Mouse (Mus musculus) CH12.LX (cell line): ENCODE measurements around the gene Gabrr1. TPM values are rescaled to one million over a fixed set of nuclear protein-coding genes. Genes with fewer than 3 reads are reported as not detected.

ENCODE experiments used
- DNase-seq: peaks from one replicate; pipeline ENCODE4 v3.0.0-alpha.2; 2013; ENCODE audit errors: extremely low read depth
- H3K27ac ChIP-seq: 2 replicates; pipeline ENCODE4 v1.5.1; 2012; ENCODE audit warnings: low read depth, mild to moderate bottlenecking, control low read depth, moderate library complexity; ENCODE audit not compliant: insufficient read depth
- H3K27me3 ChIP-seq: replicated peaks from 2 replicates; pipeline ENCODE3; 2012; ENCODE audit warnings: inconsistent platforms
- H3K36me3 ChIP-seq, 2 experiments: replicated peaks in 1 of 2; 2 replicates each; pipeline versions ENCODE3 to v1.6.1; 2012; ENCODE audit warnings: inconsistent platforms in 1 of 2, low read length in 1 of 2, mild to moderate bottlenecking in 1 of 2, mixed read lengths in 1 of 2, moderate library complexity in 1 of 2; ENCODE audit not compliant: control insufficient read depth in 1 of 2, insufficient read depth in 1 of 2
- H3K4me1 ChIP-seq, 2 experiments: 2 replicates each; pipeline ENCODE4 v1.6.1; 2012; ENCODE audit warnings: inconsistent platforms in 1 of 2, moderate library complexity in 1 of 2; ENCODE audit not compliant: insufficient read depth in 2 of 2, control insufficient read depth in 1 of 2
- H3K4me2 ChIP-seq: 2 replicates; pipeline ENCODE4 v1.6.1; 2012; ENCODE audit warnings: low read depth, mild to moderate bottlenecking, control low read depth; ENCODE audit not compliant: poor library complexity, insufficient read depth, severe bottlenecking
- H3K4me3 ChIP-seq, 3 experiments: fragments of 150-350 bp in 1 of 3; sonication (generic) in 1 of 3; replicated peaks in 1 of 3; 2 replicates each; pipeline versions ENCODE3 to v1.5.1; 2011 to 2012; ENCODE audit warnings: low read depth in 2 of 3, low read length in 2 of 3, mild to moderate bottlenecking in 2 of 3, moderate library complexity in 2 of 3, control low read depth in 1 of 3, improper control_type of control experiment in 1 of 3, inconsistent platforms in 1 of 3, mixed read lengths in 1 of 3; ENCODE audit not compliant: poor library complexity in 1 of 3
- H3K79me2 ChIP-seq: replicated peaks from 2 replicates; pipeline ENCODE4 v1.6.1; 2012; ENCODE audit warnings: mild to moderate bottlenecking, moderate library complexity; ENCODE audit not compliant: control insufficient read depth, poor library complexity, insufficient read depth, severe bottlenecking; ENCODE audit errors: extremely low read depth
- H3K9ac ChIP-seq: 2 replicates; pipeline ENCODE4 v1.6.1; 2012; ENCODE audit warnings: low read depth, mild to moderate bottlenecking, control low read depth, moderate library complexity; ENCODE audit not compliant: insufficient read depth
- H3K9me3 ChIP-seq: replicated peaks from 2 replicates; pipeline ENCODE3; 2012; ENCODE audit warnings: low read length, inconsistent platforms, mixed read lengths
- BHLHE40 ChIP-seq: IDR thresholded peaks from 2 replicates; pipeline ENCODE4 v1.6.1; 2011; ENCODE audit warnings: mild to moderate bottlenecking, low read depth, low read length, improper control_type of control experiment
- CHD1 ChIP-seq: IDR thresholded peaks from 2 replicates; pipeline ENCODE4 v1.6.1; 2012; ENCODE audit warnings: low read depth, low read length, improper control_type of control experiment, inconsistent platforms
- CHD2 ChIP-seq: IDR thresholded peaks from 2 replicates; pipeline ENCODE4 v1.6.1; 2011; ENCODE audit warnings: low read length, improper control_type of control experiment
- CTCF ChIP-seq, 2 experiments: IDR thresholded peaks in 1 of 2; conservative IDR thresholded peaks in 1 of 2; 2 replicates each; pipeline ENCODE4 v1.5.1; 2011 to 2012; ENCODE audit warnings: low read depth in 2 of 2, low read length in 2 of 2, improper control_type of control experiment in 1 of 2, inconsistent platforms in 1 of 2, mild to moderate bottlenecking in 1 of 2, moderate library complexity in 1 of 2
- E2F4 ChIP-seq: IDR thresholded peaks from 2 replicates; pipeline ENCODE4 v1.6.1; 2011; ENCODE audit warnings: low read depth, low read length, improper control_type of control experiment; ENCODE audit not compliant: insufficient replicate concordance
- ELF1 ChIP-seq: IDR thresholded peaks from 2 replicates; pipeline ENCODE4 v1.6.1; 2014; ENCODE audit warnings: low read depth, mild to moderate bottlenecking, inconsistent platforms, low read length, improper control_type of control experiment
- EP300 ChIP-seq: IDR thresholded peaks from 2 replicates; pipeline ENCODE4 v1.6.1; 2011; ENCODE audit warnings: low read length, improper control_type of control experiment
- JUN ChIP-seq: IDR thresholded peaks from 2 replicates; pipeline ENCODE4 v1.6.1; 2011; ENCODE audit warnings: low read depth, mild to moderate bottlenecking, low read length, improper control_type of control experiment, moderate library complexity; ENCODE audit not compliant: insufficient read depth
- JUND ChIP-seq: conservative IDR thresholded peaks from 2 replicates; pipeline ENCODE4 v1.6.1; 2011; ENCODE audit warnings: low read depth, low read length, improper control_type of control experiment
- MAFK ChIP-seq: IDR thresholded peaks from 2 replicates; pipeline ENCODE4 v1.6.1; 2011; ENCODE audit warnings: low read length, improper control_type of control experiment; ENCODE audit not compliant: insufficient replicate concordance
- MAX ChIP-seq: IDR thresholded peaks from 2 replicates; pipeline ENCODE4 v1.6.1; 2011; ENCODE audit warnings: low read length, improper control_type of control experiment
- MAZ ChIP-seq: IDR thresholded peaks from 2 replicates; pipeline ENCODE4 v1.6.1; 2012; ENCODE audit warnings: low read depth, mild to moderate bottlenecking, inconsistent platforms, low read length, improper control_type of control experiment, moderate library complexity
- MEF2A ChIP-seq: IDR thresholded peaks from 2 replicates; pipeline ENCODE4 v1.6.1; 2014; ENCODE audit warnings: low read depth, mild to moderate bottlenecking, inconsistent platforms, low read length, improper control_type of control experiment, borderline replicate concordance
- MXI1 ChIP-seq: IDR thresholded peaks from 2 replicates; pipeline ENCODE4 v1.6.1; 2011; ENCODE audit warnings: mild to moderate bottlenecking, low read depth, low read length, improper control_type of control experiment
- MYC ChIP-seq: IDR thresholded peaks from 2 replicates; pipeline ENCODE4 v1.6.1; 2011; ENCODE audit warnings: low read depth, mild to moderate bottlenecking, improper control_type of control experiment, low read length
- NELFE ChIP-seq: IDR thresholded peaks from 2 replicates; pipeline ENCODE4 v1.6.1; 2011; ENCODE audit warnings: low read depth, low read length, improper control_type of control experiment
- PAX5 ChIP-seq: IDR thresholded peaks from 2 replicates; pipeline ENCODE4 v1.6.1; 2012; ENCODE audit warnings: low read length, inconsistent platforms, mixed read lengths
- POLR2A ChIP-seq: IDR thresholded peaks from 2 replicates; pipeline ENCODE4 v1.6.1; 2011; ENCODE audit warnings: low read depth, mild to moderate bottlenecking, improper control_type of control experiment, low read length
- POLR2AphosphoS2 ChIP-seq: IDR thresholded peaks from 2 replicates; pipeline ENCODE4 v1.6.1; 2011; ENCODE audit warnings: low read depth, low read length, improper control_type of control experiment
- RAD21 ChIP-seq: IDR thresholded peaks from 2 replicates; pipeline ENCODE4 v1.6.1; 2011; ENCODE audit warnings: low read depth, mild to moderate bottlenecking, low read length, improper control_type of control experiment, moderate library complexity
- RCOR1 ChIP-seq: conservative IDR thresholded peaks from 2 replicates; pipeline ENCODE4 v1.6.1; 2012; ENCODE audit warnings: low read depth, mild to moderate bottlenecking, inconsistent platforms, low read length, improper control_type of control experiment
- SIN3A ChIP-seq: IDR thresholded peaks from 2 replicates; pipeline ENCODE4 v1.6.1; 2012; ENCODE audit warnings: low read length, improper control_type of control experiment, inconsistent platforms
- SMC3 ChIP-seq: IDR thresholded peaks from 2 replicates; pipeline ENCODE4 v1.6.1; 2011; ENCODE audit warnings: low read depth, low read length, improper control_type of control experiment
- TBP ChIP-seq: conservative IDR thresholded peaks from 2 replicates; pipeline ENCODE4 v1.6.1; 2011; ENCODE audit warnings: low read depth, low read length, improper control_type of control experiment
- USF1 ChIP-seq: IDR thresholded peaks from 2 replicates; pipeline ENCODE4 v1.6.1; 2014; ENCODE audit warnings: low read depth, mild to moderate bottlenecking, inconsistent platforms, low read length, improper control_type of control experiment
- ZC3H11A ChIP-seq: IDR thresholded peaks from 2 replicates; pipeline ENCODE4 v1.6.1; 2012; ENCODE audit warnings: low read depth, mild to moderate bottlenecking, inconsistent platforms, low read length, improper control_type of control experiment
- dilution Hi-C: fragments of 300-500 bp; cut with MboI; formaldehyde crosslinking; loops from 2 replicates; pipeline ENCODE4 v1.14.3; 2020; ENCODE audit warnings: low sequenced_read_pairs; ENCODE audit not compliant: extremely low pct_unique_long_range_greater_than_20kb, extremely low pct_ligation_motif_present
- in situ Hi-C: fragments of 300-500 bp; cut with MboI; formaldehyde crosslinking; loops from 3 replicates; pipeline ENCODE4 v1.14.3; 2019; ENCODE audit warnings: low sequenced_read_pairs, low pct_ligation_motif_present, low pct_unique_long_range_greater_than_20kb, mixed read lengths
- polyA plus RNA-seq: library from polyadenylated mRNA; unstranded; fragments of >175 nt; gene quantifications from 2 replicates; pipeline ENCODE4 v1.2.1, GENCODE M21; 2012; ENCODE audit warnings: low read depth; ENCODE audit not compliant: insufficient read length
- total RNA-seq, 2 experiments: library from RNA; depleted of rRNA; stranded (reverse); fragments of 300-350 nt in 1 of 2; fragments of >200 nt in 1 of 2; gene quantifications; 2 replicates each; pipeline ENCODE4 v1.2.3; 2012 to 2014

Gabrr1 gene
- total and polyA plus RNA-seq, 3 experiments = 43.3 to 114 (median 82.0) TPM

GRCm38 (mm10) chr4:33204682-33205081, 72.4 kb downstream of the Gabrr1 start:
- no peaks in the 10 kb centered on the region for H3K79me2 ChIP-seq
- dilution Hi-C loops (no loop called here), in situ Hi-C loops (loop anchor here (5.0 kb wide), 1 partner anchor 77 kb away; no protein-coding TSS in a partner anchor)
- peak; percentile 71 for DNase-seq
- H3K4me1 ChIP-seq = no peaks in the 10 kb centered on the region
- no peaks in the 10 kb centered on the region for H3K27me3 ChIP-seq
- H3K27ac ChIP-seq = no peak overlapping the region
- H3K4me3 ChIP-seq = no peak overlapping the region
- TF ChIP-seq MXI1 (no peak), MAX (no peak), CTCF (conservative IDR thresholded peaks at IDR 0.05 in 1 of 2, IDR thresholded peaks at IDR 0.05 in 1 of 2; ENCODE audit: low read depth in 2 of 2, low read length in 2 of 2) (peak; percentile 69 to 95), SMC3 (peak; percentile 94), RAD21 (peak; percentile 97), ZC3H11A (peak; percentile 71)
- H3K9ac ChIP-seq = no peak overlapping the region
- no peaks in the 10 kb centered on the region for H3K36me3 ChIP-seq
- H3K9me3 ChIP-seq = peaks cover 2% of the 10 kb centered on the region
- H3K4me2 ChIP-seq = no peak overlapping the region

GRCm38 (mm10) chr4:33207551-33207950, 75.2 kb downstream of the Gabrr1 start:
- in situ Hi-C loops (no loop called here), dilution Hi-C loops (no loop called here)

GRCm38 (mm10) chr4:33208881-33209841, 76.8 kb downstream of the Gabrr1 start, which contains the start of gene Srsf12:
Srsf12 (plus strand) TSS chr4:33208991.
- Histone ChIP-seq H3K79me2 (no peaks in the 10 kb centered on the region), H3K4me2 (no peak within 1 kb of the TSS), H3K4me1 (no peaks in the 10 kb centered on the region), H3K9ac (no peak within 1 kb of the TSS), H3K36me3 (no peaks in the 10 kb centered on the region), H3K27ac (no peak within 1 kb of the TSS), H3K27me3 (no peaks in the 10 kb centered on the region), H3K4me3 (no peak within 1 kb of the TSS), H3K9me3 (peaks cover 5% of the 10 kb centered on the region)
- no peak for DNase-seq
- dilution Hi-C loops (no loop called here), in situ Hi-C loops (no loop called here)
- TF ChIP-seq RCOR1 (no peak), MAX (no peak), POLR2A (no peak), CHD1 (no peak), TBP (no peak), USF1 (no peak), SIN3A (no peak), NELFE (no peak), MEF2A (no peak), E2F4 (no peak), JUND (no peak), MAZ (no peak), BHLHE40 (no peak), PAX5 (no peak), ELF1 (no peak), JUN (no peak), MYC (no peak)

More at GRCm38 (mm10) chr4:33207551-33207950, 75.2 kb downstream of the Gabrr1 start:
- Histone ChIP-seq H3K4me1 (no peaks in the 10 kb centered on the region), H3K4me3 (no peak overlapping the region), H3K36me3 (no peaks in the 10 kb centered on the region), H3K9me3 (peaks cover 2% of the 10 kb centered on the region), H3K79me2 (no peaks in the 10 kb centered on the region), H3K27me3 (no peaks in the 10 kb centered on the region), H3K27ac (no peak overlapping the region), H3K4me2 (no peak overlapping the region), H3K9ac (no peak overlapping the region)
- peak; percentile 6 for DNase-seq
- TF ChIP-seq CHD2 (no peak), CTCF (conservative IDR thresholded peaks at IDR 0.05 in 1 of 2, IDR thresholded peaks at IDR 0.05 in 1 of 2; ENCODE audit: low read depth in 2 of 2, low read length in 2 of 2) (no peak), POLR2AphosphoS2 (no peak), EP300 (no peak), PAX5 (no peak), MAFK (no peak), ELF1 (no peak), MYC (no peak), JUND (no peak), POLR2A (no peak)
